Mouse (Mus musculus): ENCODE data around the gene Tvp23b. TPM values are rescaled to one million over a fixed set of nuclear protein-coding genes. Genes with fewer than 3 reads are reported as not detected.

Tvp23b gene
- polyA plus RNA-seq, 1 experiment from 2014 or later: 62.9 TPM

DNA sequence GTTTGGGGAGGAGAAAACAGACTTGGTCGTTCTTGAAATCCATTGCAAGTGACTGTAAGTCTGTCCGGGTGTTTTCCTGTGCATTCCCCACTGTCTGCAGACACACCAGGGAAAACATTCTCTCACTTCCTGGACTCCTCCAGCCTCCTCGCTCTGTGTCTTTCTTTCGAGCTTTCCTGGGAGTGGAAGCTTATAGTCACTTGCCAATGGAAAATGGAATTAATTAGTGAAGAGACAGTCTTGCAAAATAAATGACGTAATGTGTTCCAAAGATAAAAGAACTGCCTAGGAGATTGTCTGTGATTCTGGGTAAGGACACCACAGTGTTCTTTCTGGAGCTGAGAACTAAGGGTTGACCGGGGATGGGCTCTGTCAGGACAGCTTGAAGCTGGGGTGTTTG, 64.3 kb downstream of the Tvp23b start:
- H3K27me3 ChIP-seq (ENCODE audit: control insufficient read depth, insufficient read depth, low read length): no peaks in the 10 kb centered on the region
- no peaks in the 10 kb centered on the region for H3K9me3 ChIP-seq (ENCODE audit: control insufficient read depth, low read length)
- no peaks in the 10 kb centered on the region for H3K4me1 ChIP-seq (ENCODE audit: control insufficient read depth, insufficient read depth, low read length)
- no peaks in the 10 kb centered on the region for H3K36me3 ChIP-seq (ENCODE audit: control insufficient read depth, insufficient read depth, low read length)
- ATAC-seq (ENCODE audit: low FRiP score, low TSS enrichment): no peak
- H3K9ac ChIP-seq (ENCODE audit: low read depth, low read length): no peak overlapping the region
- WGBS: 67% methylated on average over 6 of the region's 6 CpGs
- H3K27ac ChIP-seq (ENCODE audit: low read depth, low read length): no peak overlapping the region
- no peak overlapping the region for H3K4me3 ChIP-seq (ENCODE audit: low read length)
- H3K4me2 ChIP-seq (replicated peaks; ENCODE audit: low read depth, low read length): no peak overlapping the region

DNA sequence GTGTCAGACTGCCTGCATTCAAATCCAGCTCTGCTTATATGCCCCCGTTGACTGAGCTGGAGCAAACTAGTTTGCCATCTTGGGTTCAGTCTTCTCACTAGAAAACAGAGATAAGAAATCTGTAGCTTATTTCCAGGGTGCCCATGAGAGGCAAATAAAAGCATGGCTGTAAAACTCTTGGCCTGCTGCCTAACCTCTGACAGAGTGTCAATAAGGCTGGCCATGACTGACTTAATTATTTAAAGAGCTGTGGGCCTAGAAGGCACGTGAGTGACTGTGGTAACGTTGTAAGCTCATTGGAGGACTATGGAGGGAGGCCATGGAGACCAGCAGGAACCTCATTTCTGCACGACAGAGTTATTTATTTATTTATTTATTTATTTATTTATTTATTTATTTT, 66.3 kb downstream of the Tvp23b start:
- no peak overlapping the region for H3K4me2 ChIP-seq (replicated peaks; ENCODE audit: low read depth, low read length)

DNA sequence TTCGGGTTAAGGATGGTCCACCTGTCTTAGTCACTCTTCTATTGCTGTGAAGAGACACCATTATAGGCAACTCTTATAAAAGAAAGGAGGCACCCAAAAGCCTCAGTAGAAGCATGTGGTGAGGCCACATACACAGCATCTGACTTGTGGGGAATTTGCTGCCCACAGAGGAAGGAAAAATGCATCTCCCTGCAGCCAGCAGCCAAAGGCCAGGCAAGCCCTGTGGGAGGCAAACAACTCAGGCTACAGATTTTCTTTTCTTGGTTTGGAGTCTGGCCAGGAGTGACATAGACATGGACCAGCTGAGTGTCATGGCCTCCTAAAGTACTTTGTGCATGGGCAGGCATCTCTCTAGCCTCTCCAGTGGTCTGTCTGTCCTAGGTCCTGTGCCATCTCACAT, 70.3 kb downstream of the Tvp23b start:
- Histone ChIP-seq H3K4me2 (replicated peaks; ENCODE audit: low read depth, low read length) (no peak overlapping the region), H3K4me3 (ENCODE audit: low read length) (no peak overlapping the region), H3K27me3 (ENCODE audit: control insufficient read depth, insufficient read depth, low read length) (no peaks in the 10 kb centered on the region), H3K9me3 (ENCODE audit: control insufficient read depth, low read length) (no peaks in the 10 kb centered on the region), H3K9ac (ENCODE audit: low read depth, low read length) (no peak overlapping the region), H3K4me1 (ENCODE audit: control insufficient read depth, insufficient read depth, low read length) (no peaks in the 10 kb centered on the region), H3K27ac (ENCODE audit: low read depth, low read length) (no peak overlapping the region), H3K36me3 (ENCODE audit: control insufficient read depth, insufficient read depth, low read length) (no peaks in the 10 kb centered on the region)
- 85% methylated on average over 1 of the region's 1 CpGs for WGBS
- no peak for ATAC-seq (ENCODE audit: low FRiP score, low TSS enrichment)

More for the DNA sequence above, 66.3 kb downstream of the Tvp23b start:
- H3K9me3 ChIP-seq (ENCODE audit: control insufficient read depth, low read length): no peaks in the 10 kb centered on the region
- no peaks in the 10 kb centered on the region for H3K36me3 ChIP-seq (ENCODE audit: control insufficient read depth, insufficient read depth, low read length)
- ATAC-seq (ENCODE audit: low FRiP score, low TSS enrichment): no peak
- 65% methylated on average over 4 of the region's 4 CpGs for WGBS
- H3K4me3 ChIP-seq (ENCODE audit: low read length): no peak overlapping the region
- no peaks in the 10 kb centered on the region for H3K4me1 ChIP-seq (ENCODE audit: control insufficient read depth, insufficient read depth, low read length)
- H3K27ac ChIP-seq (ENCODE audit: low read depth, low read length): no peak overlapping the region
- no peaks in the 10 kb centered on the region for H3K27me3 ChIP-seq (ENCODE audit: control insufficient read depth, insufficient read depth, low read length)
- no peak overlapping the region for H3K9ac ChIP-seq (ENCODE audit: low read depth, low read length)

DNA sequence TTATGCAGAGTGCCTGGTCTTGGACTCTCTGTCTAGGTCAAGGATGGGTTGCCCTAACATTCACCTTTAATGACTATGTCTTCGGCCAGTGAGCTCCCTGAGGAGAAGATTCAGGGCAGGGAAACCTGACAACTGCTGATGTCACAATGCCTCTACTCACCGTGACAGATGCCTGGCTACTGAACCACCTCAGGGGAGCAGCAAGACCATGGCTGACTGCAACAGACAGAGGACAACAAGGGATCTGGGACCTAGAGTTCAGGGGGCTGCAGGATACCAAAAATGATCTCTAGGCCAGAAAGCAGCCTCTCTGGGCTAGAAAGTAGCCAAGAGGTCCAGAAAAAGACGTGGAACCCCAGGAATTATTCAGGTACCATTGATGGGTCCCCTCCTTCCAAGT, 71.8 kb downstream of the Tvp23b start, which contains the start of gene Cdrt4:
Gene Cdrt4 (plus strand): TSS at position 182 of the 400 bp plus-strand sequence.
- H3K9me3 ChIP-seq (ENCODE audit: control insufficient read depth, low read length): peaks cover 9% of the 10 kb centered on the region
- no peak within 1 kb of the TSS for H3K4me2 ChIP-seq (replicated peaks; ENCODE audit: low read depth, low read length)
- H3K27me3 ChIP-seq (ENCODE audit: control insufficient read depth, insufficient read depth, low read length): no peaks in the 10 kb centered on the region
- 83% methylated on average over 3 of the region's 3 CpGs for WGBS
- no peaks in the 10 kb centered on the region for H3K4me1 ChIP-seq (ENCODE audit: control insufficient read depth, insufficient read depth, low read length)
- no peak within 1 kb of the TSS for H3K9ac ChIP-seq (ENCODE audit: low read depth, low read length)
- no peak within 1 kb of the TSS for H3K4me3 ChIP-seq (ENCODE audit: low read length)
- H3K27ac ChIP-seq (ENCODE audit: low read depth, low read length): no peak within 1 kb of the TSS
- ATAC-seq (ENCODE audit: low FRiP score, low TSS enrichment): no peak
- no peaks in the 10 kb centered on the region for H3K36me3 ChIP-seq (ENCODE audit: control insufficient read depth, insufficient read depth, low read length)

DNA sequence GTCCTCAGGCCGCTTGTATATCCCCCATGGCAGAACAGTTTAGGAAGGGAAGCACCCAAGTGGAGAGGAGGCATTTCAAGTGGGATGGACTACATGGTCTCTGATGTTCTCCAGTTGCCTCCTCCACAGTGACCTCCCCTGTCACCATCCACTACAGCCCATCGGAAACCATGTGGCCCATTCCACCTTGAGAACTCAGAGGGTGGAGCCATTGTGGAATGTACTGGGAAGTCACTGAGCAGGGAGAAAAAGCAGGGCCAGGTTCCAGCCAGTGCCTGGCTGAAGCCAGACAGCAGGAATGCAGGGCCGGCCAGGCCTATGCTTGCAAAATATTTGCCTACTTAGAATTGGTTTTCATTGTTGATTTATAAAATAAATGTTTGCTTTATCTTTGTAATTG, 75.5 kb downstream of the Tvp23b start:
- Histone ChIP-seq H3K4me3 (ENCODE audit: low read length) (no peak overlapping the region), H3K4me2 (replicated peaks; ENCODE audit: low read depth, low read length) (no peak overlapping the region), H3K4me1 (ENCODE audit: control insufficient read depth, insufficient read depth, low read length) (no peaks in the 10 kb centered on the region), H3K9me3 (ENCODE audit: control insufficient read depth, low read length) (peaks cover 9% of the 10 kb centered on the region), H3K27ac (ENCODE audit: low read depth, low read length) (no peak overlapping the region), H3K36me3 (ENCODE audit: control insufficient read depth, insufficient read depth, low read length) (no peaks in the 10 kb centered on the region), H3K9ac (ENCODE audit: low read depth, low read length) (no peak overlapping the region), H3K27me3 (ENCODE audit: control insufficient read depth, insufficient read depth, low read length) (no peaks in the 10 kb centered on the region)
- 82% methylated on average over 3 of the region's 3 CpGs for WGBS
- ATAC-seq (ENCODE audit: low FRiP score, low TSS enrichment): no peak

DNA sequence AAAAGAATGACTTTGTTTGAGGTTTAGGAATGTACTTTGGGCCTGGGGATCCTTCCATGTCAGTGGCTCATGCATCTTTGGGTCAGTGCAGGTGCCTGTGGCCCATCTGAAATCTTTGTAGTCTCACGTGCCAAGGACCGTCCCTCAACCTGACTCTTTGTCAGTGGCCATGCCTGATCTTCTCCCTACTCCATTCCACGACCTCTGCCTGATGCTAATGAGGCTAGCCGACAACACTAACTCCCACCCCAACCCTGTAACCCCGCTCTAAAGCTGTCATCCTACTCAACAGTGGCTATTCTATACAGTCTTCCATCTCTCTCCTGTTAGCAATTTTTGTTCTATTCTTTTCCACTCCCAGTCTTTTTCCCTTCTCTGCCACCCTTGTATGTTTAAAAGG, 75.9 kb downstream of the Tvp23b start:
- no peak overlapping the region for H3K4me2 ChIP-seq (replicated peaks; ENCODE audit: low read depth, low read length)
- no peak overlapping the region for H3K9ac ChIP-seq (ENCODE audit: low read depth, low read length)
- no peak overlapping the region for H3K27ac ChIP-seq (ENCODE audit: low read depth, low read length)
- no peaks in the 10 kb centered on the region for H3K27me3 ChIP-seq (ENCODE audit: control insufficient read depth, insufficient read depth, low read length)
- no peaks in the 10 kb centered on the region for H3K36me3 ChIP-seq (ENCODE audit: control insufficient read depth, insufficient read depth, low read length)
- H3K4me3 ChIP-seq (ENCODE audit: low read length): no peak overlapping the region
- 66% methylated on average over 5 of the region's 5 CpGs for WGBS
- peaks cover 9% of the 10 kb centered on the region for H3K9me3 ChIP-seq (ENCODE audit: control insufficient read depth, low read length)
- no peak for ATAC-seq (ENCODE audit: low FRiP score, low TSS enrichment)
- no peaks in the 10 kb centered on the region for H3K4me1 ChIP-seq (ENCODE audit: control insufficient read depth, insufficient read depth, low read length)

DNA sequence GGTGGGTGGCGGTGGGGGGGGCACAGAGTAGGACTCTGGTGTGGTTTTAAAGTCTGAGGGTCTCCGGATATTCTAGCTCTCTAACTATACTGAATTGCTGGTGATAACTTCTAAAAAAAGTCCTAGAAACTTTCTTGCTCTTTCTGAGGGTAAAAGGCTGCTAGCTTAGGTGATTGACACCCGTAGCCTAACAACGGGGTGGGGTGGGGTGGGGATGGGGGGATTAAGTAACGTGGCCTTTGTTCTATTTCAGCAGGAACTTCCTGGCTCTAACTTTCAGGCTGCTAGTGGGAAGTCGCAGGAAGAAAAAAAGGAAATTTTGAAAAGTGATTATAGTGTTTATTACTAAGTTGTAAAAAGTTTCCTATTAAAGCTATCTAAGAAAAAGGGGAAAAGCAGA, 76.5 kb downstream of the Tvp23b start:
- no peak for ATAC-seq (ENCODE audit: low FRiP score, low TSS enrichment)

DNA sequence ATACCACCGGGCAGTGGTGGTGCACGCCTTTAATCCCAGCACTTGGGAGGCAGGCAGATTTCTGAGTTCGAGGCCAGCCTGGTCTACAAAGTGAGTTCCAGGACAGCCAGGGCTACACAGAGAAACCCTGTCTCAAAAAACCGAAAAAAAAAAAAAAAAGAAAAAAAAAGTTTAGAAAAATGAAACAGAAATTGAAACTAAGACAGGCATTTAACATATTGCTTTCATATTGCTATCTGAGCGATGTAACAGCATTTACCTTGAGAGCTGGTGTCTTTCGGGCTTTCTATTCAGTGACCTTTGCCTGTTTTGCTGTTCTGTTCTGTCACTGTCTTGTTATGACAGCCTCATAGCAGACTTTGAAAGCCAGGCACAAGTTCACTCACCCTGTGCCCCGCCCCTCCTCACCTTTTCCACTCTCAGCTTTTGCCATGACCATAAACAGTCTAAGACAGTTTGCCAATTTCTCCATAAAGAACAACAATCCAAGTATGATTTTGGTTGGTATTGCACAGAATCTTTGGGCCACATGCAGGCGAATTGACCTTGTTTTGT, 78.4 kb downstream of the Tvp23b start:
- Histone ChIP-seq H3K4me3 (ENCODE audit: low read length) (no peak overlapping the region), H3K27ac (ENCODE audit: low read depth, low read length) (no peak overlapping the region), H3K9ac (ENCODE audit: low read depth, low read length) (no peak overlapping the region), H3K36me3 (ENCODE audit: control insufficient read depth, insufficient read depth, low read length) (no peaks in the 10 kb centered on the region), H3K9me3 (ENCODE audit: control insufficient read depth, low read length) (peaks cover 9% of the 10 kb centered on the region), H3K4me2 (replicated peaks; ENCODE audit: low read depth, low read length) (no peak overlapping the region), H3K4me1 (ENCODE audit: control insufficient read depth, insufficient read depth, low read length) (no peaks in the 10 kb centered on the region), H3K27me3 (ENCODE audit: control insufficient read depth, insufficient read depth, low read length) (no peaks in the 10 kb centered on the region)
- ATAC-seq (ENCODE audit: low FRiP score, low TSS enrichment): no peak
- 88% methylated on average over 8 of the region's 8 CpGs for WGBS

More for the DNA sequence above, 76.5 kb downstream of the Tvp23b start:
- Histone ChIP-seq H3K36me3 (ENCODE audit: control insufficient read depth, insufficient read depth, low read length) (no peaks in the 10 kb centered on the region), H3K9ac (ENCODE audit: low read depth, low read length) (no peak overlapping the region), H3K4me3 (ENCODE audit: low read length) (no peak overlapping the region), H3K9me3 (ENCODE audit: control insufficient read depth, low read length) (peaks cover 9% of the 10 kb centered on the region), H3K27me3 (ENCODE audit: control insufficient read depth, insufficient read depth, low read length) (no peaks in the 10 kb centered on the region), H3K4me1 (ENCODE audit: control insufficient read depth, insufficient read depth, low read length) (no peaks in the 10 kb centered on the region), H3K4me2 (replicated peaks; ENCODE audit: low read depth, low read length) (no peak overlapping the region), H3K27ac (ENCODE audit: low read depth, low read length) (no peak overlapping the region)
- 20% methylated on average over 6 of the region's 6 CpGs for WGBS

DNA sequence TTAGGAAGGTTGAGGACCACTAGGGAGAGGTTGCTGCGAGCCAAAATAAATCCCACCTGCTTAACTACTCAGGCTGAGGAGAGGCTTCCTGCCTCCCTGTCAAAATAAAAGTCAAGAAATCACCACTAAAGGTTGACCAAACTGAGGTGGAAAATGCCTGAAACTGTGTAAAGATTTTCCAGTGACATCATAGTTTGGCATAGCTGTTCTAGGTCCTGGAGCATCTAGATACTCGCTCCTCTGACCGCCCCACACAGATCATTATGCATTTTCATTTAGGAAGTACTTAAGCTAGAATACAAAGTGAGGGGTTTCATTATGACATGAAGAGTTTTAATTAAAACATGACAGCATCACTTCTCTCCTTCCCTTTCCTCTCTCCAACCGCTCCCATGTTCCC, 84.0 kb downstream of the Tvp23b start:
- Histone ChIP-seq H3K27me3 (ENCODE audit: control insufficient read depth, insufficient read depth, low read length) (no peaks in the 10 kb centered on the region), H3K4me2 (replicated peaks; ENCODE audit: low read depth, low read length) (no peak overlapping the region)
- 79% methylated on average over 4 of the region's 4 CpGs for WGBS

More for the DNA sequence above, 84.0 kb downstream of the Tvp23b start:
- ATAC-seq (ENCODE audit: low FRiP score, low TSS enrichment): no peak
- H3K9me3 ChIP-seq (ENCODE audit: control insufficient read depth, low read length): no peaks in the 10 kb centered on the region
- H3K27ac ChIP-seq (ENCODE audit: low read depth, low read length): no peak overlapping the region
- H3K4me1 ChIP-seq (ENCODE audit: control insufficient read depth, insufficient read depth, low read length): peaks cover 9% of the 10 kb centered on the region; the same call in 1 of the 2 replicates
- H3K36me3 ChIP-seq (ENCODE audit: control insufficient read depth, insufficient read depth, low read length): no peaks in the 10 kb centered on the region
- no peak overlapping the region for H3K9ac ChIP-seq (ENCODE audit: low read depth, low read length)
- no peak overlapping the region for H3K4me3 ChIP-seq (ENCODE audit: low read length)
